Mouse (Mus musculus) embryonic facial prominence, embryonic 14.5 days (tissue): ENCODE results near the gene Maml3. TPM values are rescaled to one million over a fixed set of nuclear protein-coding genes. Genes with fewer than 3 reads are reported as not detected.

Experiments
- ATAC-seq: fragments of 200-750 bp; cut with Nextera tagmentation; 2 replicates; pipeline ENCODE4 v1.8.0; 2017; ENCODE audit warnings: low read depth, moderate number of reproducible peaks, moderate TSS enrichment
- DNase-seq: peaks from one replicate; pipeline ENCODE4 v3.0.0-alpha.2; 2015; ENCODE audit warnings: low spot score
- H3K27ac ChIP-seq: fragments of 300-500 bp; sonication (generic); replicated peaks from 2 replicates; pipeline ENCODE4 v1.5.1; 2014; ENCODE audit warnings: low read depth, mild to moderate bottlenecking, low read length, moderate library complexity
- H3K27me3 ChIP-seq: fragments of 300-500 bp; sonication (generic); replicated peaks from 2 replicates; pipeline ENCODE4 v1.6.1; 2014; ENCODE audit warnings: low read length; ENCODE audit not compliant: control insufficient read depth, insufficient read depth
- H3K36me3 ChIP-seq: fragments of 300-500 bp; sonication (generic); 2 replicates; pipeline ENCODE4 v1.6.1; 2014; ENCODE audit warnings: low read length, mixed read lengths; ENCODE audit not compliant: control insufficient read depth, insufficient read depth
- H3K4me1 ChIP-seq: fragments of 300-500 bp; sonication (generic); 2 replicates; pipeline ENCODE4 v1.6.1; 2014; ENCODE audit warnings: antibody characterized with exemption, low read length; ENCODE audit not compliant: control insufficient read depth, insufficient read depth
- H3K4me2 ChIP-seq: fragments of 300-500 bp; sonication (generic); 2 replicates; pipeline ENCODE4 v1.6.1; 2014; ENCODE audit warnings: low read depth, mild to moderate bottlenecking, low read length, moderate library complexity, mixed read lengths
- H3K4me3 ChIP-seq: fragments of 300-500 bp; sonication (generic); 2 replicates; pipeline ENCODE4 v1.5.1; 2014; ENCODE audit warnings: low read depth, mild to moderate bottlenecking, low read length
- H3K9ac ChIP-seq: fragments of 300-500 bp; sonication (generic); 2 replicates; pipeline ENCODE4 v1.6.1; 2014; ENCODE audit warnings: low read depth, mild to moderate bottlenecking, low read length, moderate library complexity, mixed read lengths
- H3K9me3 ChIP-seq: fragments of 300-500 bp; sonication (generic); 2 replicates; pipeline ENCODE4 v1.6.1; 2016; ENCODE audit warnings: low read length; ENCODE audit not compliant: control insufficient read depth
- WGBS: fragments of 180-500 bp; shearing (Covaris S2); extraction: QIAGEN DNeasy Blood & Tissue Kit; methylation state at CpG from one replicate; pipeline ENCODE4 v1.1.7; 2014; 5-methylcytosine and 5-hydroxymethylcytosine counted together
- polyA plus RNA-seq: library from polyadenylated mRNA; unstranded; fragments of >200 nt; fragmentation: Nextera tagmentation; extraction: Ambion mirVana; gene quantifications from 2 replicates; pipeline ENCODE4 v1.2.1, GENCODE M21; 2014

The Maml3 gene
- polyA plus RNA-seq, 1 experiment from 2014 or later = 4.8 TPM

- no peak overlapping the region for H3K27ac ChIP-seq
- ATAC-seq = no peak
- no peak overlapping the region for H3K4me2 ChIP-seq
- H3K9me3 ChIP-seq = no peaks in the 10 kb centered on the region
- no peaks in the 10 kb centered on the region for H3K36me3 ChIP-seq
- H3K4me1 ChIP-seq = peaks cover 17% of the 10 kb centered on the region
- DNase-seq = no peak
- 74% methylated on average over 6 of the region's 6 CpGs for WGBS
- no peak overlapping the region for H3K4me3 ChIP-seq
- H3K27me3 ChIP-seq = no peaks in the 10 kb centered on the region
- no peak overlapping the region for H3K9ac ChIP-seq
Observed at GRCm38 (mm10) chr3:52073959-52074358, 30.9 kb downstream of the Maml3 start.

DNA sequence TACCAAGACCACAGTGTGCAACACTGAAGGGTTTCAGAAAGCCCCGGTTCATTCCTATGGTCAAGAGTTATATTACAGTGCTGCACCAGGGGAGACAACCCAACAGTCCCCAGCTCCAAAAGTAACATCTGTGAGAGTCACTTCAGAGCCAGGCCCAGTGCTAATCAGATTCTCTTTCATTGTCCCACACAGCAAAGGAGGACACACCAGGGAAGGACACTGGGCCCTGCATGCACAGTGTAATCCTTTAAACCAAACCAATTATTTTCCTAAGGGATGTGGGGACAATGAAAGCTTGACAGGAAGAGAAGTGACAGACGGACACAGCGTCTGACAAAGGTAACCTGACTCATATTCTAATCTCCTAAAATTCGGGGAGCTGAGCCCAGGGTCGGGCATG is 32.9 kb downstream of the Maml3 start:
- WGBS = 39% methylated on average over 5 of the region's 5 CpGs

GRCm38 (mm10) chr3:52070163-52070478 is 34.8 kb downstream of the Maml3 start:
- Histone ChIP-seq H3K4me3 (peak overlapping the region; percentile 36), H3K27ac (peak overlapping the region; percentile 52), H3K9me3 (no peaks in the 10 kb centered on the region), H3K9ac (peak overlapping the region; percentile 64), H3K36me3 (no peaks in the 10 kb centered on the region), H3K4me1 (peaks cover 17% of the 10 kb centered on the region), H3K4me2 (peak overlapping the region; percentile 68), H3K27me3 (no peaks in the 10 kb centered on the region)
- peak; percentile 10; the same call in 1 of the 2 replicates for ATAC-seq
- WGBS = 8% methylated on average over 4 of the region's 4 CpGs
- DNase-seq = no peak

More for the DNA sequence above, 32.9 kb downstream of the Maml3 start:
- no peak for DNase-seq
- H3K36me3 ChIP-seq = no peaks in the 10 kb centered on the region
- ATAC-seq = peak; percentile 27; the same call in 1 of the 2 replicates
- H3K9ac ChIP-seq = no peak overlapping the region
- no peaks in the 10 kb centered on the region for H3K9me3 ChIP-seq
- peaks cover 17% of the 10 kb centered on the region for H3K4me1 ChIP-seq
- no peaks in the 10 kb centered on the region for H3K27me3 ChIP-seq
- no peak overlapping the region for H3K27ac ChIP-seq
- H3K4me2 ChIP-seq = no peak overlapping the region
- no peak overlapping the region for H3K4me3 ChIP-seq

GRCm38 (mm10) chr3:52069304-52070162 is 35.3 kb downstream of the Maml3 start:
- H3K4me3 ChIP-seq = peak overlapping the region; percentile 36
- H3K9ac ChIP-seq = peak overlapping the region; percentile 64
- H3K9me3 ChIP-seq = no peaks in the 10 kb centered on the region
- H3K27me3 ChIP-seq = no peaks in the 10 kb centered on the region
- H3K4me2 ChIP-seq = peak overlapping the region; percentile 68
- WGBS = 13% methylated on average over 25 of the region's 25 CpGs
- H3K27ac ChIP-seq = peak overlapping the region; percentile 52
- no peaks in the 10 kb centered on the region for H3K36me3 ChIP-seq
- DNase-seq (peak; percentile 85), ATAC-seq (peak; percentile 71; the same call in 1 of the 2 replicates)
- peaks cover 17% of the 10 kb centered on the region for H3K4me1 ChIP-seq

DNA sequence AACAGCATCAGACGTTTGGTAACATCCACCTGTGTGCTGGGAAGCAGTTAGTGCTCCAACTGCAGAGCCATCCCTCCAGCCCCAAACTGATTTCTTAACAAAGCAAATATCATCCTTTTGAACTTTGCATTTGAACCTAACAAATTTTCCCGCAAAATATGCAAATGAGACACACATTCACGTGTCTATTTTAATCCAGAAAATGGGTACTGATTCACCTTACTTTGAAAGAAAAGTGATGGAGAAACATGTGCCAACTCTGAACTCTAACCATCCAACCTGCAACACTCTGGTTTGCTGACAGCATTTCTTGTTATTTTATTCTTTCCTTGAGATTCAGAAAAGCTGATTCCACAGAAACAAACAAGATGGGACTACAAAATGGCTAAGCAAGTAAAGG is 36.0 kb downstream of the Maml3 start:
- DNase-seq = no peak
- Histone ChIP-seq H3K4me2 (no peak overlapping the region), H3K27ac (no peak overlapping the region), H3K36me3 (no peaks in the 10 kb centered on the region), H3K4me3 (no peak overlapping the region), H3K4me1 (peaks cover 17% of the 10 kb centered on the region), H3K27me3 (no peaks in the 10 kb centered on the region), H3K9me3 (no peaks in the 10 kb centered on the region), H3K9ac (no peak overlapping the region)
- WGBS = 71% methylated on average over 3 of the region's 3 CpGs
- ATAC-seq = no peak

- Histone ChIP-seq H3K27ac (no peak overlapping the region), H3K36me3 (no peaks in the 10 kb centered on the region), H3K27me3 (no peaks in the 10 kb centered on the region), H3K4me1 (peaks cover 17% of the 10 kb centered on the region), H3K9ac (no peak overlapping the region), H3K9me3 (no peaks in the 10 kb centered on the region), H3K4me3 (no peak overlapping the region), H3K4me2 (no peak overlapping the region)
- 83% methylated on average over 6 of the region's 6 CpGs for WGBS
- no peak for DNase-seq
- no peak for ATAC-seq
Observed at GRCm38 (mm10) chr3:52067181-52067580, 37.7 kb downstream of the Maml3 start.

GRCm38 (mm10) chr3:52066142-52066541 is 38.7 kb downstream of the Maml3 start:
- ATAC-seq (no peak), DNase-seq (no peak)
- 59% methylated on average over 3 of the region's 3 CpGs for WGBS
- H3K9me3 ChIP-seq = no peaks in the 10 kb centered on the region
- no peak overlapping the region for H3K4me2 ChIP-seq
- no peak overlapping the region for H3K27ac ChIP-seq
- H3K27me3 ChIP-seq = no peaks in the 10 kb centered on the region
- H3K9ac ChIP-seq = no peak overlapping the region
- H3K36me3 ChIP-seq = no peaks in the 10 kb centered on the region
- peaks cover 14% of the 10 kb centered on the region for H3K4me1 ChIP-seq
- no peak overlapping the region for H3K4me3 ChIP-seq

DNA sequence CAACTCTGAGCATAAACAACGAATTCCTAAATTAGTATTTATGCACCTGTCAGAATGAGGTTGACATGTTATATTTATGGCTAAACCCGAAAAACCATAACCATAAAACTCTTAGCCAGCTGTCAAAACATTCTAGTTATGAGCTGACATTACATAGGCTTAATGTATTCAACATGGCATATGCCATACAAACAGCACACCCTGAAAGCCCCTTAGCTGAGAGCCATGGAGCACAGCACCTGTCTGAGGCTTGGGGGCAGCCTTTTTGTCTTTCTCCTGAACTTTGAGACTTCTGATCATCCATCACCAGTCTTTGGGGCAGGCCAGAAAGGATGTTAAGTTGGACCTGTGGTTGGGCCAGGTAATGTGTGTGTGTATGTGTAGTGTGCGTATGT is 41.6 kb downstream of the Maml3 start:
- Histone ChIP-seq H3K4me3 (no peak overlapping the region), H3K27ac (no peak overlapping the region)
- WGBS = 63% methylated on average over 3 of the region's 3 CpGs

More for the DNA sequence above, 41.6 kb downstream of the Maml3 start:
- H3K27me3 ChIP-seq = no peaks in the 10 kb centered on the region
- no peak overlapping the region for H3K9ac ChIP-seq
- no peak overlapping the region for H3K4me2 ChIP-seq
- H3K9me3 ChIP-seq = no peaks in the 10 kb centered on the region
- DNase-seq = no peak
- H3K4me1 ChIP-seq = no peaks in the 10 kb centered on the region
- ATAC-seq = no peak
- H3K36me3 ChIP-seq = no peaks in the 10 kb centered on the region
